Mouse (Mus musculus): Measurements from ENCODE around the gene Ergic2. TPM values are rescaled to one million over a fixed set of nuclear protein-coding genes. Genes with fewer than 3 reads are reported as not detected.
"Not testable (repeated sequence)": the region's sequence is repeated elsewhere in the genome, so short reads cannot be mapped to it uniquely, and the experiment has no call there.

The Ergic2 gene
- total RNA-seq, 1 experiment from 2014 or later: 76.8 TPM

DNA sequence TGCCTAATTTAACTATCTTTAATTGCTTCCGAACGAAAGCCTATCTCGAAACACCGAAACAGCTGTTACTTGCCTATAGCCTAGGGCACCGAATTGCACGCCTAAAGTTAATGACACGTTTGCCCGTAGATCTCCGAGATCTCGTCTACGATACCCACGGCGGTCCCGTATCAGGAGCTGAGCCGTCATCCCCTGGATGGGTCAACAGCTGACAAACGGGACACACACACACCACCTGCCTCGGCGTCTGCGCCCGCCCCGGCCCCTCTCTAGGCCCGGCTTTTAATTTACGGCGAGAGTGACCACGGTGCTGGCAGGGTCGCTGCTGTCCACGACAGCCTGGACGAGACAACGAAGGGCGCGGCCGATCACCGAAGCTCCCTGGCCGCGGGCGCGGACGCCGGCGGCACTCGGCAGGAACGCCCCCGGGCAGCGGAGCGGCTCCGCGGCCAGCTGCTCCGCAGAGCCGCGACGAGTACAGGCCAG lies 740 bp downstream of the Ergic2 start:
- DNase-seq: no peak

GRCm38 (mm10) chr6:148207522-148207921 lies 4.7 kb downstream of the Ergic2 start:
- DNase-seq: no peak

- DNase-seq: no peak
These were observed 7.0 kb downstream of the Ergic2 start for GRCm38 (mm10) chr6:148205134-148205533.

- no peak for DNase-seq
These were observed 12.4 kb downstream of the Ergic2 start for GRCm38 (mm10) chr6:148199729-148200128.

GRCm38 (mm10) chr6:148199177-148199576 lies 13.0 kb downstream of the Ergic2 start:
- DNase-seq: no peak

GRCm38 (mm10) chr6:148193972-148194701 lies 18.0 kb downstream of the Ergic2 start:
- DNase-seq: no peak

DNA sequence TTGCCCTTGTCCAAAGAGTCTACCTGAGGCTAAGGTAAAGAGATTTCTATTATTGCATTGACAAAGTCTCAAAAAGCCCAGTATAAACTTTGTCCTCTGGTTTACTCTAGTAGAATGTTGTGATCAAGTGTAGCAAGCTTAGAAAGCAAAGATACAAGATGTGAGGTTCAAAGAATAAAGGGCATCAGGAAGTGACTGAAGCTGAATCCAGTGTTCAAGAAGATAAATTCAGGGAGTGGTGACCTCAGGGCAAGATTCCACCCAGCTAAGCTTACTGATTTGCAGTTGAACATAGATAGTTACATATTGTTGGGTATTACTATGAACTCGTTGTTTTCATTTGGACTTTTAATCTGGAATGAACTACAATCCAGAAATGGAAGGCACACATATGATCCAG lies 26.5 kb downstream of the Ergic2 start:
- no peak for DNase-seq

DNA sequence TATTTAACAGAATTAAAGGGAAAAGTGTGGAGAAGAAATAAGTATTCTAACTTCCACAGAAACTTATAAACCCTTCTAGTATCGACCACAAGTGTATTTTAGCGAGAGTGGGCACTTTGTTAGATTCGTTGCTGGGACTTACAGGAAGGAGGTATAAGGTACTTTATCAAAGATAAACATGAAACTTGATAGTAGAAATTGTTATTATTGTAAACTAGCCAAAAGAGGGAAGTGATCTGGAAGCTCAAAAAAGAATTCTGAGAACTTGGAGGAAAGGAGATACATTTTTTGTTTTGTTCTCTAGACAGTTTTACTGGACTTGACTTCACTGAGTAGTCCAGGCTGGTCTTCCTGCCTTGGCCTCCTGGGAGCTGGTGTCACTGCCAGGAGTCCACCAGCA lies 39.3 kb downstream of the Ergic2 start:
- DNase-seq: no peak

DNA sequence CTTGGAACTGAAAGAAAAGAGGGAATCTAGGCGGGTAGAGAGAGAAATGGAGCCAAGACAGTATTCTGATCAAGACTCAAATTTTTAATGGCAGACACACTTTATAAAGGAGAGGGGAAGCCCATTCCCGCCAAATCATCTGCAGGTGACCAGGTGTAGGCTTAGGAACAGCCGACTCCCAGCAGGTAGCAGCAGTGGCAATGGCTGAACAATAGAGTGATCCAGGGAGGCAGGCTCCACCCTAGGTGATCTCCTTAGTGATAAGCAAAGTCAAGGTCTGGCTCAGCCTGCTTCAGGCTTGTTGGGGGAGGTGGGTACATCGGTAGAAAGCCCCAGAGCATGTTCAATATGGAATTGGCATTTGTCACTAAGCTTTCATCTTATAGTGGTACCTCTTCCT lies 59.9 kb downstream of the Ergic2 start:
- not testable (repeated sequence) for DNase-seq

GRCm38 (mm10) chr6:148142421-148142820 lies 69.8 kb downstream of the Ergic2 start:
- DNase-seq: no peak

GRCm38 (mm10) chr6:148141874-148142273 lies 70.3 kb downstream of the Ergic2 start:
- DNase-seq: no peak

- no peak for DNase-seq
These were observed 72.7 kb downstream of the Ergic2 start for GRCm38 (mm10) chr6:148139288-148139995.

- DNase-seq: peak; percentile 91
These were observed 76.3 kb downstream of the Ergic2 start for GRCm38 (mm10) chr6:148135769-148136382.

GRCm38 (mm10) chr6:148133536-148133935 lies 78.6 kb downstream of the Ergic2 start:
- no peak for DNase-seq

- no peak for DNase-seq
These were observed 79.9 kb downstream of the Ergic2 start for GRCm38 (mm10) chr6:148132314-148132713.

Other genes with a start within 250 kb of the Ergic2 start
- gene Far2, start 165.1 kb downstream of the Ergic2 start, total RNA-seq (2021): 3.3 and 4.1 TPM in 2 replicates
- 10.7 and 13.2 TPM in 2 replicates for gene Tmtc1, start 232.0 kb upstream of the Ergic2 start, total RNA-seq (2021)